Mouse (Mus musculus) heart, adult 2 months (tissue): ENCODE results near the gene Chchd2.

Source experiments
- EP300 ChIP-seq: fragments of 200-500 bp; IDR thresholded peaks from 2 replicates; pipeline ENCODE4 v1.6.1; 2011; ENCODE audit warnings: low read depth, low read length, control low read depth; ENCODE audit not compliant: insufficient read depth
- POLR2A ChIP-seq: fragments of 200-500 bp; IDR thresholded peaks from 2 replicates; pipeline ENCODE4 v1.6.1; 2011; ENCODE audit warnings: mild to moderate bottlenecking, low read depth, low read length, control low read depth; ENCODE audit not compliant: insufficient read depth

GRCm38 (mm10) chr5:129855163-129855562 is 32.1 kb downstream of the Chchd2 start:
- TF ChIP-seq EP300 (no peak), POLR2A (no peak)
